Mouse (Mus musculus): ENCODE measurements at regions not wholly inside any gene's neighbourhood (a gene's known extent, or its start where the extent isn't known, plus 50 kb on each side); places are given as distances from the start of the nearest gene placed in this dataset.

GRCm38 (mm10) chr5:52077696-52078095 lies 112.6 kb downstream of the Dhx15 start:
- TF ChIP-seq POLR2A (IDR thresholded peaks at IDR 0.05; ENCODE audit: low read depth, low read length), result no peak
- no peak for TF ChIP-seq ZNF384 (IDR thresholded peaks at IDR 0.05; ENCODE audit: low read depth, low read length)
- no peak for TF ChIP-seq CTCF (conservative IDR thresholded peaks at IDR 0.05 in 1 of 2, IDR thresholded peaks at IDR 0.05 in 1 of 2; ENCODE audit: low read depth in 2 of 2, low read length in 2 of 2)
- no peak for TF ChIP-seq EP300 (IDR thresholded peaks at IDR 0.05; ENCODE audit: low read length)
- TF ChIP-seq MAZ (IDR thresholded peaks at IDR 0.05; ENCODE audit: low read depth, low read length), result no peak
